Mouse (Mus musculus) lung, embryonic 15.5 days (tissue): ENCODE measurements at regions not wholly inside any gene's neighbourhood (a gene's known extent, or its start where the extent isn't known, plus 50 kb on each side); places are given as distances from the start of the nearest gene placed in this dataset.

Experiments
- ATAC-seq: fragments of 200-750 bp; cut with Nextera tagmentation; 2 replicates; pipeline ENCODE4 v1.8.0; 2017; ENCODE audit warnings: moderate number of reproducible peaks, borderline replicate concordance; ENCODE audit not compliant: low FRiP score, low TSS enrichment; ENCODE audit errors: extremely low read depth
- H3K27ac ChIP-seq: fragments of 300-500 bp; sonication (generic); 2 replicates; pipeline ENCODE4 v1.5.1; 2015; ENCODE audit warnings: moderate library complexity, mild to moderate bottlenecking, inconsistent platforms
- H3K27me3 ChIP-seq: fragments of 300-500 bp; sonication (generic); 2 replicates; pipeline ENCODE4 v1.6.1; 2015; ENCODE audit warnings: inconsistent platforms
- H3K36me3 ChIP-seq: fragments of 300-500 bp; sonication (generic); 2 replicates; pipeline ENCODE4 v1.6.1; 2015; ENCODE audit warnings: inconsistent platforms
- H3K4me1 ChIP-seq: fragments of 300-500 bp; sonication (generic); 2 replicates; pipeline ENCODE4 v1.6.1; 2015; ENCODE audit warnings: inconsistent platforms
- H3K4me2 ChIP-seq: fragments of 300-500 bp; sonication (generic); 2 replicates; pipeline ENCODE4 v1.6.1; 2015; ENCODE audit warnings: inconsistent platforms, mild to moderate bottlenecking, moderate library complexity
- H3K4me3 ChIP-seq: fragments of 300-500 bp; sonication (generic); 2 replicates; pipeline ENCODE4 v1.5.1; 2015; ENCODE audit warnings: mild to moderate bottlenecking, inconsistent platforms
- H3K9ac ChIP-seq: fragments of 300-500 bp; sonication (generic); 2 replicates; pipeline ENCODE4 v1.6.1; 2015; ENCODE audit warnings: inconsistent platforms
- H3K9me3 ChIP-seq: fragments of 300-500 bp; sonication (generic); 2 replicates; pipeline ENCODE4 v1.6.1; 2016; ENCODE audit warnings: inconsistent platforms
- WGBS: fragments of 180-500 bp; shearing (Covaris S2); methylation state at CpG from one replicate; pipeline ENCODE4 v1.1.7; 2015; 5-methylcytosine and 5-hydroxymethylcytosine counted together

DNA sequence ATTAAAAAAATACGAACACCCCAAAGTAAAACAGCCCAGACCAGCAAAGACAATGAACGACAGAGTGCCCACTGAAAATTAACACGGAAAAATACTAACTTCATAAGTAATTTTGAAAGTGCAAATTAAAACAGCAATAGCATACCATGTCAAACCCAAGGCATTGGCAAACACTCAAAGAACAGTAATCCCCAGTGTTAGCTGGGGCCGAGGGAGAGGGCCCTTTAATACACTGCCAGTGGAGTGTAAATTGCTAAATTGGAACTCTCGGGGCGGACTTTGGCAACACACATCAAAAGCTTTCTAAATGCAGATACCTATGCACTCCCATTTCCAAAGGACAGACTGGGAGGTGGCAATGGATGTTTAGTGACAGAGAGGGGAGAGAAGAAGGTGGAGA lies 361.6 kb downstream of the Hs3st3b1 start:
- ATAC-seq = no peak
- no peak overlapping the region for H3K4me3 ChIP-seq
- H3K27me3 ChIP-seq = no peaks in the 10 kb centered on the region
- H3K27ac ChIP-seq = no peak overlapping the region
- no peaks in the 10 kb centered on the region for H3K4me1 ChIP-seq
- H3K9me3 ChIP-seq = no peaks in the 10 kb centered on the region
- H3K9ac ChIP-seq = no peak overlapping the region
- 65% methylated on average over 6 of the region's 6 CpGs for WGBS
- no peaks in the 10 kb centered on the region for H3K36me3 ChIP-seq
- H3K4me2 ChIP-seq = no peak overlapping the region

DNA sequence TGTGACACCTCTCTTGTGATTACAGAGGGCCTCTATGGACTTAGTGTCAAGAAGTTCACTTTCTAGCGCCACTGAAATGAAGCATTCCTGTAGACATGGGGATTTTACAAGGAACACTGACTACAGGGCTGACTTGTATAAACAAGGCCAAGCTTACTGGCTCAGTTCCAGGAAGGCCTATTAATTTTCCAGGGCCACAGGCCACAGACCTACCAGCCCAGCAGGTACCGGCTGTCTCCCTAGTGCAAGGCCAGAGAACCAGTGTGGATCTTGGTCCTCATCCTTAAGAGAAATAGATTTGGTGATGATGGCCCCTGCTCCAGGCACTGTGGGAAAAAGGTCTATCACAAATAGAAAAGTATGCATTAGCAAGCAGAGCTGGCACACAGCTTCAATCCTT lies 359.4 kb downstream of the Hs3st3b1 start:
- no peaks in the 10 kb centered on the region for H3K9me3 ChIP-seq
- H3K4me2 ChIP-seq = no peak overlapping the region
- no peak overlapping the region for H3K27ac ChIP-seq
- no peak for ATAC-seq
- H3K9ac ChIP-seq = no peak overlapping the region
- H3K36me3 ChIP-seq = no peaks in the 10 kb centered on the region
- no peaks in the 10 kb centered on the region for H3K4me1 ChIP-seq
- 24% methylated on average over 2 of the region's 2 CpGs for WGBS
- H3K4me3 ChIP-seq = no peak overlapping the region
- H3K27me3 ChIP-seq = no peaks in the 10 kb centered on the region

DNA sequence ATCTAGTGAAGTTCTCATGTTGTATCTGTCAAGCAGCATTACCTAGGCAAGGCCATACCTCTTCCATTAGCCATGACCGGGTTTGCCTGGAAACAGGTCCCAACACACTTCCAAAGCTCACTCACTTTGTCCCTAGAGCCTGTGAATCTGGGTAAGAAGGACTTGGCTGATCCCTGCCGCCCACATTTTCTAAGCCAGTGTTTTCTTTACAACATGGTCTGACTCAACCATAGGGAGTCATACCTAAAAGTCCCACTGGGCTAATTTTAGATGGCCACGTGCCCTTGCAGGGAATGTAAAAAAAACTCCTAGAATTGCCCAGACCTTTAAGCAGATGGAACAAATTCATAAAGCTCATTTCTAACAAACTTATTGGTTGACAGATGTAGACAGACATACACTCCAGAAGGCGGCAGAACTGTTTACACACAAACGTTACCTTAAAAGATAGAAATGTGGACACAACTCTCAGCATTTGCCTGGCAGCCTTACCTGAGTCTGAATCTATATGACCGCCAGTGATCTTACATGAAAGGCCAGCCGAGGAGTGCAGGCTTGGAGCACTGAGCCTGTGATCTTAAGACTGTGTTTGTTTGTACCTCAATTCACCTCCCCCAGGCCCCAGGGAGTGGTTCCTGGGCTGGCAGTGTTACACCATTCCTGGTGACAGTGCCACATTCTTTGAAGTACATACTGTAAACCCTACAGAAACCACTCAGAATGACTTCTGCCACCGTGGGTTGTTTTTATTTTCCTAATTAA lies 356.4 kb downstream of the Hs3st3b1 start:
- Histone ChIP-seq H3K9me3 (no peaks in the 10 kb centered on the region), H3K27ac (no peak overlapping the region), H3K9ac (no peak overlapping the region), H3K27me3 (no peaks in the 10 kb centered on the region), H3K4me2 (no peak overlapping the region), H3K4me1 (no peaks in the 10 kb centered on the region), H3K4me3 (no peak overlapping the region), H3K36me3 (no peaks in the 10 kb centered on the region)
- 51% methylated on average over 8 of the region's 8 CpGs for WGBS
- ATAC-seq = no peak

DNA sequence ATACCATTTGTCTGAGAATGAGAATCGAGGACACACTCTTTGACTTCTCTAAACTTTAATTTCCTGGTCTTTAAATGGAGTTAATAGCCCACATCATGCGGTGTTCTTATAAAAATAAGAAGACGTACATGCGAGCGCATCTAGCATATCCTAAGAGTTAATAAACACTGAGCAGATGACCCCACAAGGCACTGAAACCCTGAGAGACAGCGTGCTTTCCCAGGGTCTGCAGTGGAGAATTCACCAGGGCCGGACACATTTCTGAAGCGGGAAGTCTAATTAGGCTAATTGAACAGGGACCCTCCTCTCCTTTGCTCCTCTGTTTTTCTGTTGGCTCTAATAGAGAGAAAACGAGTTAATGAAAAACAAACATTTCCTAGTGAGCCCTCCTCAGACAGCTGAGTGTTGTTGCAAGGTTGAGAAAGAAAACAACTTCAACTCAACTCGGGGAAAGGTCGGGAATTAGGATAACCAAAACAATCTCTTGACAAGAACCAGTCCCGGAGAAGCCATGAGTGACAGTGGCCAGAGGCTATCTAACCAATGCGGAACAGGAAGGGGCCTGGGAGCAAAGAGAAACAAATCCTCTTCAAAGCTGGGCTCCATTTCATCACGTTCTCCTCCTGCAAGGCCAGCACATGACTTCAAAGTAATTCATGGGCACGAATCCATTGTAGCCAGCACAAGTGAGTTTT lies 352.2 kb downstream of the Hs3st3b1 start:
- no peak overlapping the region for H3K27ac ChIP-seq
- H3K4me2 ChIP-seq = no peak overlapping the region

DNA sequence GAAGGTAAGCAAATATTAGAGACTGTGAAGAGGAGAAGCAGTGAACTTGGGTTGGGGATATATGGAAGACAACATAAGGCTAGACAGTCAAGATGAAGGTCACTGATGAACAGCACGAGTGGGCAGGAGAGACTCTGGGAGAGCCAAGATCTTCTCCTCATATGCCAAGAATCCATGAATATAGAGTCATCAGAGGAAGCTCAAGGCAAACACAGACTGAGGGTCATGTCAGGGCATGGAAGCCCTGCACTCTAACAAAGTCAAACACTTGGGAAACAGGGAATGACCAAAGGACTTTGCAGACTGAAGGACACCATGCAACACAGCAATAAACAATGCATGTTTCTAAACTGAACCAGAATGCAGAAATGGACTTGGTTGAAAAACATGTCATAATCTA lies 351.4 kb downstream of the Hs3st3b1 start:
- ATAC-seq = no peak
- no peaks in the 10 kb centered on the region for H3K9me3 ChIP-seq
- no peaks in the 10 kb centered on the region for H3K36me3 ChIP-seq
- H3K9ac ChIP-seq = no peak overlapping the region
- no peak overlapping the region for H3K4me3 ChIP-seq
- WGBS = 73% methylated on average over 1 of the region's 1 CpGs
- H3K27ac ChIP-seq = no peak overlapping the region
- H3K27me3 ChIP-seq = no peaks in the 10 kb centered on the region
- H3K4me2 ChIP-seq = no peak overlapping the region
- H3K4me1 ChIP-seq = no peaks in the 10 kb centered on the region

More for the DNA sequence above, 352.2 kb downstream of the Hs3st3b1 start:
- Histone ChIP-seq H3K27me3 (no peaks in the 10 kb centered on the region), H3K9ac (no peak overlapping the region), H3K4me1 (no peaks in the 10 kb centered on the region), H3K9me3 (no peaks in the 10 kb centered on the region), H3K36me3 (no peaks in the 10 kb centered on the region), H3K4me3 (no peak overlapping the region)
- WGBS = 41% methylated on average over 15 of the region's 15 CpGs
- no peak for ATAC-seq

DNA sequence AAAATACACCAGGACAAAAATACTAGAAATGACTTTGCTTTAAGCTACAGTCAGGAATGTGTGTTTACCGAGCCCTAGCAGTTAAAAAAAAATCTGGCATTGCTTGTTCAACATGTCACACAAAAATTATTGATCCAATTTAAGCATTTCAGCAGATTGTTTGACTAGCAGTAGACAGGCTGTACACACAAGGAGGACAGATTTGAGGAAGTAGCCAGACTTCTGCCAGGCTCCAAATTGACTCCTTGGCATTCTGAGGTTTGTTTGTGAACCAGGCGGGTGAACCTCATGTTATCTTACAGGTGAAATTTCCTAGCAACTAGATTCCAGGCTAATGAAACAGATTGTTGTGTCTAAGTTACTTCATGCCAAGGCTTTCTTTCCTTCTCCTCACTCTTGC lies 348.8 kb downstream of the Hs3st3b1 start:
- no peak for ATAC-seq
- Histone ChIP-seq H3K9ac (no peak overlapping the region), H3K27ac (no peak overlapping the region), H3K36me3 (no peaks in the 10 kb centered on the region), H3K4me1 (no peaks in the 10 kb centered on the region), H3K9me3 (no peaks in the 10 kb centered on the region), H3K27me3 (no peaks in the 10 kb centered on the region), H3K4me3 (no peak overlapping the region), H3K4me2 (no peak overlapping the region)
- 45% methylated on average over 2 of the region's 2 CpGs for WGBS

DNA sequence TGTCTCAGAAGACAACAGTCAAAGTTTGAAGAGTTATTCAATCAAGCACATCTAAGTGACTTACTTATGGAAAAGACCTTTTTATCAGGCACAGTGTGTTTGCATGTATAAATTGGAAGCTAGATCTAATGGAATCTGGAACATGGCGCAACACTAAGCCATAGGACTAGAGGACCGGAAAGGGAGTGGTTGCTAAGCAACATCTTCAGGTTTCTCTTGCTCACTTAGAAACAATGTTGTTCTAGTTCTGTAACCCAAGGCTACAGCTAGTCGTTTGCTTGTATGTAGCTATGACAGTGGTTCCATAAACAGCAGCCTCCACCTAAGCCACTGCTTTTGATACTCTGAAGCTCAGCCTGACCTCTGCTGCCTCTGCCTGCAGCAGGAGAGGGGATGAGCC lies 338.8 kb downstream of the Hs3st3b1 start:
- Histone ChIP-seq H3K36me3 (no peaks in the 10 kb centered on the region), H3K27me3 (no peaks in the 10 kb centered on the region), H3K4me1 (no peaks in the 10 kb centered on the region), H3K4me3 (no peak overlapping the region), H3K4me2 (no peak overlapping the region), H3K27ac (no peak overlapping the region), H3K9ac (no peak overlapping the region), H3K9me3 (no peaks in the 10 kb centered on the region)
- 63% methylated on average over 3 of the region's 3 CpGs for WGBS
- no peak for ATAC-seq

DNA sequence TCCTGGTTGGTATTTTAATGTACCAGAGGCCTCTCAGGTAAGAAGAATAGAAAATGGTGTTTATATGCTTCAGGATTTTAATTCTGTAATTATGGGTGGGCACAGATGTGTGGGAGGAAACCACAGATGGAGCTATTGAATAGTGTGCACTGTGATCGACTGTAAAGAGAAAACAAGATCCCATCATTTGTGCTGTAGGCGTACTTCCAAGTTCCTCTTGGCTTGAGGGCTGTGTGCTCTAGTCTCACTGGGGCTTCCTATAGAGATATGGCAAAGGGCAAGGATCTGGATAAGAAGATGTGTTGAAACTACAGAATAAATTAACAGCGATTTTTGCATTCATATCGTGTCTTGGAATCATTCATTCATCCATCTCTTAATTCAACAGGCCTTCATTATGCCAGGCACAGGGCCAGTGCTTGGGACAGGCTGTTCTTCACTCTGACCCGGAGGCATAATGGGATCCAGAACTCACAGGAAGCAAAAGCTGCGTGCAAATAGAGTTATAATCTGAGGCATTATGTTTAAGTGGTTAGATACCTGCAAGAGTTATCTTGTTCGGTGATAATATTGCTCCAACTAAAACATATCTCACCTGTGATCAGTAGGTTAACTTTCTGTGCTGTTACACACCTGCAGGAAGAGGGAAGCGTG lies 336.7 kb downstream of the Hs3st3b1 start:
- Histone ChIP-seq H3K9ac (no peak overlapping the region), H3K27me3 (no peaks in the 10 kb centered on the region), H3K36me3 (no peaks in the 10 kb centered on the region), H3K4me2 (no peak overlapping the region), H3K9me3 (no peaks in the 10 kb centered on the region), H3K4me3 (no peak overlapping the region), H3K4me1 (no peaks in the 10 kb centered on the region), H3K27ac (no peak overlapping the region)
- no peak for ATAC-seq
- WGBS = 76% methylated on average over 8 of the region's 8 CpGs

DNA sequence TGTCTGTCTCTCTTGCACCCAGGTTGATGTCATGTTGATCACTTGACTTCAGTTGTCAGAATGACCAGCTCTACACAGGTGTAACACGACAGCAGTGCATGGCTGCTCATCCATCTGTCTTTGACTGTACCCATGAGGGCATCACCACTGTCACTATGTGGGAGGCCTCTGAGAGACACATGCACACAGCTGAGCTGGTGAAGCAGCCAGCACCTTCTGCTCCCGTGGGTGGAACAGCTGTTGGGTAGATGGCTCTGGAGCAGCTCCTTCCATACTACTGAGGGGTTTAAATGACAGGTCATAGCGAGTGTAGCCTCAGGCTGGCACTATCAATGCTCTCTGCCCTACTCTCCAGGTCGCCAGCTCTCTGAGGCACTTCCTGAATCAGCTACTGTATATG lies 301.9 kb downstream of the Hs3st3b1 start:
- H3K9me3 ChIP-seq = no peaks in the 10 kb centered on the region
- H3K4me3 ChIP-seq = no peak overlapping the region
- no peaks in the 10 kb centered on the region for H3K4me1 ChIP-seq
- no peak overlapping the region for H3K4me2 ChIP-seq
- H3K27me3 ChIP-seq = no peaks in the 10 kb centered on the region
- WGBS = 71% methylated on average over 4 of the region's 4 CpGs
- H3K36me3 ChIP-seq = no peaks in the 10 kb centered on the region
- H3K9ac ChIP-seq = no peak overlapping the region
- ATAC-seq = no peak
- no peak overlapping the region for H3K27ac ChIP-seq

DNA sequence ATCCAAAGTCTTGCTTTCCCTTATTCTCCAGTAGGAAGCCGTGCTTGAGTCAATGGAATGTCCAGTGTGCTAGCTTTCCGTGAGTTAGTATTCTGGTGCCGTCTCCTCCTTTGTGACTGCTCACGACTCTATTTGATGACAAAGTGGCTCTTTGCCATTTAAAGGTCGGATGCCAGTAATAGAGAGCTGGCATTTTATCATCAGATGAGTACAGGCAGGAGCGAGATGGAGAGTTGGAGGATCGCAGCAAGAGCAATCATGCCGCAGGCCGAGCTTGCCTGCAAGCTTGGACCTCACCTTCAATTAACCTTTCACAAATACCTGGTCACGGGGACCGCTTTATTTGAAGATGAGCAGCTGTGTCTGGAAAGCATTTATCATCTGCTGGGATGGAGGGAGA lies 291.8 kb downstream of the Hs3st3b1 start:
- WGBS = 53% methylated on average over 11 of the region's 11 CpGs
- no peak overlapping the region for H3K9ac ChIP-seq
- H3K4me3 ChIP-seq = no peak overlapping the region
- no peak overlapping the region for H3K4me2 ChIP-seq
- ATAC-seq = no peak
- H3K4me1 ChIP-seq = no peaks in the 10 kb centered on the region
- H3K36me3 ChIP-seq = no peaks in the 10 kb centered on the region
- no peaks in the 10 kb centered on the region for H3K9me3 ChIP-seq
- H3K27me3 ChIP-seq = no peaks in the 10 kb centered on the region
- no peak overlapping the region for H3K27ac ChIP-seq

DNA sequence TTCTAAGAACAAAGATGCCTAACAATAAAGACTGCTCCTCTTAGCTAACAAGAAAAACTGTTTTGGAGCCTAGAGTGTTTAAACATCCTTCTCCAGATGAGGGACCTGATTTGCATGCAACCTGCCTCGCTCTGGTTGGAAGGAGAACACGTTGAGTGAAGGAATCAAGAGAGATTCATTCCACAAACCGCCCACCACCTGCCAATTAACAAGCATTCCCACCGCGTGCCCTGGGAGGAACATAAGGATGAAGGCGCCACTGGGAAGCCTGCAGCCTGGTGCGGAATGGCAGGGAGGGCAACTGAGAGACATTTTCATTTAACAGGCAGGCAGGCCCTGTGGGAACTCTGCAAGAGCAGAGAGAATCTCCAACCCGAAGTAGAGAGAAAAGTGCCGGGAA lies 265.0 kb downstream of the Hs3st3b1 start:
- H3K9me3 ChIP-seq = no peaks in the 10 kb centered on the region
- H3K36me3 ChIP-seq = no peaks in the 10 kb centered on the region
- 82% methylated on average over 9 of the region's 9 CpGs for WGBS
- H3K9ac ChIP-seq = no peak overlapping the region
- H3K27ac ChIP-seq = no peak overlapping the region
- no peak overlapping the region for H3K4me3 ChIP-seq
- H3K27me3 ChIP-seq = no peaks in the 10 kb centered on the region
- H3K4me2 ChIP-seq = no peak overlapping the region
- no peaks in the 10 kb centered on the region for H3K4me1 ChIP-seq
- no peak for ATAC-seq

DNA sequence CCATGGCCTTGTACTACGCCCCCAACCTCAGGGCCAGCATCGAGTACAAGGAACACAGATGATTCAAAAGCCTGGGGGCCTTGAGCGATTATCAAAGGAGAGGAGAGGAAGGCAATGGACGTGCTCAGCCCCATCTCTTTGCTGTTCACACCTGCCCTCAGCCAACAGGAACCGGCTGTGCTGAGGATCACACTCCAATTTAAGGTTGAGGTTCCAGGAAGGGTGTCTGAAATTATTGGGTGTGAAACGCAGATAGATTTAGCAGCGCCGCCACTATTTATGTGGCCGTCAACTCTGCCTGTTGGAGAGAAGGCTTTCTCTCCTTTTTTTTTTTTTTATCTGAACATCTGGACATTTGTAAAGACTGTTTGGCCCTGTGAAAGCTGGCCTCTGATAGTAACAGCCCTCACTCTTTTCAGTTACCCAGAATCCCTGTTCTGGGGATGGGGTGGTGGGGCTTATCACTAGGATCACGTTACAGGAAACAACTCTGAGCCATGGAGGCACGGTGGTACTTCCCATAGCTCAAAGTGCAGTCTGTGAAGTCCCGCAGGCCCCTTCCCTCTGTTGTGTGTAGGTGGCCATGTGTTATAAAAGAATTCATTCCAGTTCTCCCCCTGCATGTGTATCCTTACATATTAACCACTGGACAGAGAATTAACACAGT lies 256.7 kb downstream of the Hs3st3b1 start:
- no peak overlapping the region for H3K9ac ChIP-seq
- no peaks in the 10 kb centered on the region for H3K27me3 ChIP-seq
- ATAC-seq = no peak
- H3K36me3 ChIP-seq = no peaks in the 10 kb centered on the region
- no peaks in the 10 kb centered on the region for H3K4me1 ChIP-seq
- H3K4me2 ChIP-seq = no peak overlapping the region
- 44% methylated on average over 12 of the region's 12 CpGs for WGBS
- H3K4me3 ChIP-seq = no peak overlapping the region
- H3K27ac ChIP-seq = no peak overlapping the region
- H3K9me3 ChIP-seq = no peaks in the 10 kb centered on the region
